Mouse (Mus musculus) lung, postnatal 36 days (tissue): ENCODE data around the gene Baz2a.
"Not testable (repeated sequence)": the region's sequence is repeated elsewhere in the genome, so short reads cannot be mapped to it uniquely, and the experiment has no call there.

Experiments
- DNase-seq: peaks from one replicate; pipeline ENCODE4 v3.0.0; 2022; ENCODE audit warnings: mixed read lengths

The Baz2a gene

GRCm38 (mm10) chr10:128125951-128126350, 34.6 kb downstream of the Baz2a start:
- DNase-seq, result no peak

GRCm38 (mm10) chr10:128127497-128127896, 36.1 kb downstream of the Baz2a start:
- no peak for DNase-seq

DNA sequence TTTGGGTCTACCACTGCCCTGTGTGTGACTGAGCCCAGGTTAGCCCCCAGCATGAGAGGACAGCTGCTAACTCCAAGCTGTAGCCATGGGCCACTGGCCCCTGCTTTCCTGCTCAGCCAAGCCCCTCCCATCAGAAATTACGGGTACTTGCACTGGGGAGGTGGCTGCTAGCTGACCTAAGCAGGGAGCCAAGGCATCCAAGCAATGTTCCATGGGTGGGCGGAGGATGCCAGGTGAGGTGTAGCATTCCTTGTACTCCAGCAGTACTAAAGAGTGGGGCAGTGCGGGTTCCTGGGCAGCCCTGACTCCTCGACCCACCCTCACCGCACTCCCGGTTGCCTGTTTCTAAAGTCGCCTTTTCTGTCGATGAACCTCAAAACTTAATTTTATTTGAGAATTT, 36.8 kb downstream of the Baz2a start:
- peak; percentile 19 for DNase-seq

DNA sequence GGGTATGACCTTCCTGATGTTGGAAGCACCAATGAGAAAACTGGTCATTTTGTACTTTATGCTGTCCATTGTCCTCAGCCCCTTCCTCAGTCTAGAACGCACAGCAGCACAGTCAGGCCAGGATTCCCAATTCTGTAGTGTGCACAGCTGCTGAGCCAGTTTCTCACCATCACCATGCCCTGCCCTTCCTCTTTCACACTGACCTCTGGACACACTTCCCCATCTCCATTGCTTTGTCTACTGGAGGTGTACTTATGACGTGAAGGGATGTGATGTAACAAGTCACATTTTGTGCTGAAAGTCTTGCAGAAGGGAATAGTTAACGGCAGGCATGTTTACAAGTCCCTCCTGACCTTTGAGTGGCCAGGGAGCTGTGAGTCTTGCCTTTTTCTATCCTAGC, 39.9 kb downstream of the Baz2a start:
- peak; percentile 51 for DNase-seq

DNA sequence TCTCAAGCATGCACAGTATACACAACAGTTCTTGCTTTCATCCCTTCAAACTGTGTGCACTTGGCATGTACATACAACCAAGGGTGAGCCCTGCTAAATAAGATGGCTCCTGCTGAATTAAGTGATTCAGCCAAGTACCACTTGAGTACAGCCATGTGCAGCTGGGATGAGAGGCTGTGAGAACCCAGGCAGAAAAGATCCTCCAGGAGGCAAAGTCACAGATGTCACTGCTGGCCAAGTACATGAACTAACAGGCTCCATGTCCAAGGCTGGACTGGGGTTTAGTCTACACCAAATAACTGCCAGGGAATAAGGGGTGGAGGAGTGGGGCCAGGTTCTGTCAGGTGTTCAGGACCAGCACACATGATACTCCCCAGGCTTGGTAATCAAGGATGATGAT, 40.4 kb downstream of the Baz2a start:
- DNase-seq, result no peak

DNA sequence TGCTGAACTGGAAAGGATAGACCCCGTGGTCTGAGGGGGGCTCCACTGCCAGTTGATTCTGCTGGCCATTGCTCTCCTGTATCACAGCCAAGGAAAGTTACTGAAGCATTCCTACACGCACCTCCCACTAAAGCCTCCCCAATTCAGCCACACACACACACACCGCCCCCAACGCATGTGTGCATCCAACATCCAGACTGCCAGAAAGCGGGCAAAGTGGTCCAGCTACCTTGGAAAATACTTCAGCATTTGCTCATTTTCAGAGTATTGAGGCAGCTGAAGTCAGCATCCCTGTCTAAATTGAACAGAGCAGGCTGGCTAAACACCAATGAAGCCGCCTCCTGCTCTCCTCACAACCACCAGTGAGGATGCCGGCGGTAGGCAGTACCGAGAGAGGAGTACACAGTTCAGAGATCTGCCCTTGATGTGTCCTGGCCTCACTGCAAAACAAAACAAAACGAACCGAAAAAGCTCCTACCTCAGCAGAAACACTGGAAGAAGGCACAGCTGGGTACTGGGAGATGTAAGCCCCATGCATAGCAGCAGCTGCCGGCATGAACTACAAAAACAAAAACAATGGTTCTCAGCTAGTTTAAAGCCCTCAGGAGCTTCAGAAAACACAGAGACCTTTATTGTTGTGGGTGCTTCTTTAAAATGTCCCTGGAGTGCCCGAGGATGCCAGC, 42.4 kb downstream of the Baz2a start:
- DNase-seq, result no peak

DNA sequence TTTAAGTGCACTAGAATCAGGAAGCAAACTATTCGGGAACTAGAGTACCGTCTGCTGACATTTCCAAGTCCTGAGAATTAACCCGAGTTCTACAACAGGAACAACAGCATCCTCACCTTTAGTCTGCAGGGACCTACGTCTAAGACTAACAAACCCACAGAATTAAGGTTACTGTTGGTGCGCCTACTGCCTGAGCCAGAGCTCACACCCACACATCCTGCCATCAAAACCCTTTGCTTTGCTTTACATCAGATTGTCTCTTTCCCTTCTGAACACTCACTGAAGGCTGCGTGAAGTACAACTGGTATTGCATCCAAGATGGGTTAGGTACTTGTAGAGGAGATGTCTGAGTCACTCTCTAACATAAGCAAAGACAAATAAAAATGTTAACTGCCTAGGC, 44.0 kb downstream of the Baz2a start:
- no peak for DNase-seq

GRCm38 (mm10) chr10:128140236-128140952, 49.0 kb downstream of the Baz2a start:
- DNase-seq, result peak; percentile 84

DNA sequence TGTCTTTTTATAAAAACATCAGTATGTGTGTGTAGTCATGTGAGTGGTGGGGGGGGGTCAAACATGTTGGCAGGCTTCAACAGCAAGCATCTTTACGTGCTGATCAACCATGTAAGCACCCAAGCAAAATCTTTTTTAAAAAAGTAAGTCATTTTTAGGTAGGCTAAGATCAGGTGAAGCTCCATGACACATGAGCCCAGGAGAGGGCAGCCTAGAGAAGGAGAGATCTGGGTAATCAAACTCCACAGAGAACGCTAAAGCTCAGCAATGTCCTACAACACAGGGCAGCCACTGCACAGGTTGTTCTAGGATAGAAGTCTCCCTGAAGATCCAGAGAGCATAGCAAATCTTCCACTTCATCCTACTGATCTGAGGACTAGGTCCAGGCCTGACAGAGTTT, 50.8 kb downstream of the Baz2a start:
- DNase-seq, result peak; percentile 52

- peak; percentile 29 for DNase-seq
These were observed 52.3 kb downstream of the Baz2a start for GRCm38 (mm10) chr10:128143659-128144058.

- peak; percentile 81 for DNase-seq
These were observed 53.6 kb downstream of the Baz2a start for GRCm38 (mm10) chr10:128144961-128145360.

- DNase-seq, result no peak
These were observed 57.5 kb downstream of the Baz2a start for GRCm38 (mm10) chr10:128148789-128149365.

GRCm38 (mm10) chr10:128149592-128149991, 58.2 kb downstream of the Baz2a start:
- DNase-seq, result peak; percentile 95

GRCm38 (mm10) chr10:128150941-128151340, 59.6 kb downstream of the Baz2a start:
- peak; percentile 70 for DNase-seq

- no peak for DNase-seq
These were observed 62.6 kb downstream of the Baz2a start for GRCm38 (mm10) chr10:128153978-128154377.

- not testable (repeated sequence) for DNase-seq
These were observed 74.3 kb downstream of the Baz2a start for GRCm38 (mm10) chr10:128165726-128166125.

DNA sequence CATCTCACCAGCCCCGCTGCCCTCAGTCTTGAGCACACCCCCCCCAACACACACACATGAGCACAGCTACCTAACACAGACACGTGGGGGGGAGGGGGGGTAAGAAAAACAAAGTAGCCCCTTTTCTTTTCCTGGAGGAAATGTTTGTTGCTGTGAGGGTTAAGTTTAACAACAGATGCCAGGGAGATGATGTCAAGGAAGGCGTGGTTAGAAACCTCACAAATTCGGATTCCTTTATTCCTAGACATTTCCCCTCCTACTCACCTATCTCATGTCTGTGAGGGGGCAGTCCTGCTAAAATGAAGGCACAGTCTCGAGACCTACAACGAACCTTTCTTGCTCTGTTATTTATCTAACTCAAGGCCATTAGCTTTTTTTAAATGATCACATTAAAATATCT, 75.7 kb downstream of the Baz2a start:
- no peak for DNase-seq

DNA sequence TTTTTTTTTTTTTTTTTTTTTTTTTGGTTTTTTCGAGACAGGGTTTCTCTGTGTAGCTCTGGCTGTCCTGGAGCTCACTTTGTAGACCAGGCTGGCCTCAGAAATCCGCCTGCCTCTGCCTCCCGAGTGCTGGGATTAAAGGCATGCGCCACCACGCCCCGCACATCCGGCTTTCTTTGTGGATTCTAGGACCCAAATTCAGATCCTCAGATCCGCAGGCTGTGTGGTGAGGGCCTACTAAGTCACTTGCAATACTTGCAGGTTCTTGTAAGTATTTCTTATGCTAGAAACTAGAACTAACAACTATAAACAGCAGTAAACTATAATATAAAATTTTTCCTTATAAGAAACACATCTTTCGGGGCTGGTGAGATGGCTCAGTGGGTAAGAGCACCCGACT, 80.0 kb downstream of the Baz2a start:
- DNase-seq, result not testable (repeated sequence)

DNA sequence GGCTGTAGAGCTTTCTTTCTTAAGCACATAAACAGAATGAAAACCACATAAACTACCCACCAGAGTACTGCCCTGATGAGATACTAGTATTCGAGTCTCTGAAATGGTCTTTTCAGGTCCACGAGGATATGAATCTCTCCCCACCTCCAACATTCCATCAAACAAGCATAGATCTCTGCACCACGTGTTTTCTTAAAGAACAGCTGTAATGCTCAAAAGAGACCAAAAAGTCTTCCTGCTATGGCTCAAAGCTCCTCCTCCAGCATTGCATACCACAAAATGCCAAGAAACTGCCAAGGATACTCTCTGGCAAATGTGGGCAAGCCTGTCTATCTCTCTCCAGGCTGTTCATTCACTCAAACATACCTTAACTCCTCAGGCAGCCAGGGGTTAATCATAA, 83.9 kb downstream of the Baz2a start:
- DNase-seq, result no peak

GRCm38 (mm10) chr10:128175996-128176755, 84.8 kb downstream of the Baz2a start:
- DNase-seq, result peak; percentile 90

GRCm38 (mm10) chr10:128177316-128177715, 85.9 kb downstream of the Baz2a start:
- DNase-seq, result no peak
